Mouse (Mus musculus) heart, embryonic 13.5 days (tissue): ENCODE measurements around the gene Tmc7. TPM values are rescaled to one million over a fixed set of nuclear protein-coding genes. Genes with fewer than 3 reads are reported as not detected.

Source experiments
- ATAC-seq: fragments of 200-750 bp; cut with Nextera tagmentation; 2 replicates; pipeline ENCODE4 v1.8.0; 2017; ENCODE audit warnings: moderate TSS enrichment; ENCODE audit not compliant: insufficient number of reproducible peaks, low FRiP score, low TSS enrichment; ENCODE audit errors: extremely low read depth
- H3K27ac ChIP-seq: fragments of 300-500 bp; sonication (generic); replicated peaks from 2 replicates; pipeline ENCODE4 v1.5.1; 2015; ENCODE audit warnings: moderate library complexity, mild to moderate bottlenecking, inconsistent platforms
- H3K27me3 ChIP-seq: fragments of 300-500 bp; sonication (generic); replicated peaks from 2 replicates; pipeline ENCODE4 v1.6.1; 2015; ENCODE audit warnings: mild to moderate bottlenecking, inconsistent platforms
- H3K36me3 ChIP-seq: fragments of 300-500 bp; sonication (generic); 2 replicates; pipeline ENCODE4 v1.6.1; 2015; ENCODE audit warnings: mild to moderate bottlenecking, inconsistent platforms
- H3K4me1 ChIP-seq: fragments of 300-500 bp; sonication (generic); 2 replicates; pipeline ENCODE4 v1.6.1; 2015; ENCODE audit warnings: inconsistent platforms
- H3K4me2 ChIP-seq: fragments of 300-500 bp; sonication (generic); 2 replicates; pipeline ENCODE4 v1.6.1; 2015; ENCODE audit warnings: inconsistent platforms, mild to moderate bottlenecking, moderate library complexity
- H3K4me3 ChIP-seq: fragments of 300-500 bp; sonication (generic); 2 replicates; pipeline ENCODE4 v1.5.1; 2015; ENCODE audit warnings: moderate library complexity, mild to moderate bottlenecking, inconsistent platforms
- H3K9ac ChIP-seq: fragments of 300-500 bp; sonication (generic); 2 replicates; pipeline ENCODE4 v1.6.1; 2015; ENCODE audit warnings: inconsistent platforms, mild to moderate bottlenecking, moderate library complexity
- H3K9me3 ChIP-seq: fragments of 300-500 bp; sonication (generic); 2 replicates; pipeline ENCODE4 v1.6.1; 2016; ENCODE audit warnings: inconsistent platforms
- WGBS: fragments of 180-500 bp; shearing (Covaris S2); methylation state at CpG from one replicate; pipeline ENCODE4 v1.1.7; 2015; ENCODE audit warnings: mixed read lengths; 5-methylcytosine and 5-hydroxymethylcytosine counted together
- polyA plus RNA-seq: library from polyadenylated mRNA; unstranded; fragments of >200 nt; fragmentation: Nextera tagmentation; extraction: Ambion mirVana; gene quantifications from 2 replicates; pipeline ENCODE4 v1.2.1, GENCODE M21; 2015

Gene Tmc7
- polyA plus RNA-seq: 1.2 and 1.3 TPM in 2 replicates

GRCm38 (mm10) chr7:118584257-118584907 is at the start of gene Tmc7:
Gene Tmc7, minus strand, starts transcription at chr7:118584736.
- whole genome bisulfite sequencing: under 1% methylated on average over 49 of the region's 51 CpGs
- H3K36me3 ChIP-seq: peaks cover 5% of the 10 kb centered on the region; the same call in 1 of the 2 replicates
- H3K9ac ChIP-seq: peak within 1 kb of the TSS; percentile 80
- peak; percentile 55; the same call in 1 of the 2 replicates for ATAC-seq
- peak within 1 kb of the TSS; percentile 88 for H3K4me2 ChIP-seq
- no peak within 1 kb of the TSS for H3K27ac ChIP-seq
- peaks cover 23% of the 10 kb centered on the region for H3K27me3 ChIP-seq
- H3K9me3 ChIP-seq: peaks cover 6% of the 10 kb centered on the region; the same call in 1 of the 2 replicates
- peaks cover 11% of the 10 kb centered on the region for H3K4me1 ChIP-seq
- peak within 1 kb of the TSS; percentile 64 for H3K4me3 ChIP-seq

DNA sequence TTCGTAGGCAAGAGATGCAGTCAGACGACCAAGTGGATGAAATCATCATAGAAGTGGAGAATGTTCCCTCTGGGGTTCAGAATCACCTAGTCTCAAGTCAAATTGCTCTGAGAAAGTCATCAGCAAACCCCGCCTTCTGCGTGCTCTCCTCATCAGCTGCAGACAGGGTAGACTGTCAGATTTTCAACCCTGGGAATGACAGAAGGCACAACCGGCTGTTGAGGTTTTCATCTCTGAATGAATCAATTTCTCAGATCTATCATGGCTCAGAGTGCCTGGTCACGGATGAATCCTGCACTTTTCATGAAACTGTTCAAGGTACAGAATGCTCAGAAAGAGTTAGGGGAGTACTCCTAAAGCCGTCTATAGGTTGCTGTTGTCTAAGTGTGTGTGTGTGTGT is 49.4 kb upstream of the Tmc7 start:
- WGBS: 74% methylated on average over 7 of the region's 7 CpGs
- no peaks in the 10 kb centered on the region for H3K9me3 ChIP-seq
- no peak overlapping the region for H3K4me2 ChIP-seq
- H3K36me3 ChIP-seq: no peaks in the 10 kb centered on the region
- H3K27me3 ChIP-seq: no peaks in the 10 kb centered on the region
- no peak overlapping the region for H3K9ac ChIP-seq
- ATAC-seq: no peak
- H3K4me3 ChIP-seq: no peak overlapping the region
- H3K27ac ChIP-seq: no peak overlapping the region
- no peaks in the 10 kb centered on the region for H3K4me1 ChIP-seq

DNA sequence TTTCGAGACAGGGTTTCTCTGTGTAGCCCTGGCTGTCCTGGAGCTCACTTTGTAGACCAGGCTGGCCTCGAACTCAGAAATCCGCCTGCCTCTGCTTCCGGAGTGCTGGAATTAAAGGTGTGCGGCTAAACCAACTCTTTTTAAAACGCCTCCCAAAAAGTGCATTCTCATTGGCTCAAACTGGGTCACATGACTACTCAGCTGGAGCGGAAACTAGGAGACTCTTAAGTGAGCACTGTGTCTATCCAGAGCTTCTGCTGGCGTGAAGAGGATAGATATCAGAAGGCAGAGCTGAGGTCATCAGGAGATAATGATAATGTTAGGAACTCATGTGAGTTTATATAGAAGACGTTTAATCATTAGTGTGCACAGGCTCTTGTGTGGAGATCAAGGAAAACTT is 48.6 kb upstream of the Tmc7 start:
- H3K9ac ChIP-seq: no peak overlapping the region
- H3K36me3 ChIP-seq: no peaks in the 10 kb centered on the region
- no peak overlapping the region for H3K4me3 ChIP-seq
- H3K9me3 ChIP-seq: no peaks in the 10 kb centered on the region
- 67% methylated on average over 9 of the region's 9 CpGs for WGBS
- no peak for ATAC-seq
- no peak overlapping the region for H3K4me2 ChIP-seq
- H3K27me3 ChIP-seq: 0 out of 2 replicates have a peak, but pooled peaks cover 5% of the 10 kb centered on the region
- no peak overlapping the region for H3K27ac ChIP-seq
- no peaks in the 10 kb centered on the region for H3K4me1 ChIP-seq

- Histone ChIP-seq H3K4me2 (no peak overlapping the region), H3K36me3 (no peaks in the 10 kb centered on the region), H3K4me1 (no peaks in the 10 kb centered on the region), H3K9ac (no peak overlapping the region), H3K27ac (no peak overlapping the region), H3K27me3 (peaks cover 43% of the 10 kb centered on the region), H3K4me3 (no peak overlapping the region), H3K9me3 (no peaks in the 10 kb centered on the region)
- ATAC-seq: no peak
- WGBS: 70% methylated on average over 13 of the region's 13 CpGs
Measured at GRCm38 (mm10) chr7:118627550-118628298, 43.2 kb upstream of the Tmc7 start.

- no peak overlapping the region for H3K4me3 ChIP-seq
- H3K9ac ChIP-seq: no peak overlapping the region
- peaks cover 24% of the 10 kb centered on the region for H3K27me3 ChIP-seq
- H3K4me2 ChIP-seq: no peak overlapping the region
- H3K4me1 ChIP-seq: no peaks in the 10 kb centered on the region
- ATAC-seq: no peak
- no peaks in the 10 kb centered on the region for H3K36me3 ChIP-seq
- no peak overlapping the region for H3K27ac ChIP-seq
- WGBS: 75% methylated on average over 6 of the region's 6 CpGs
- no peaks in the 10 kb centered on the region for H3K9me3 ChIP-seq
Measured at GRCm38 (mm10) chr7:118621094-118621493, 36.6 kb upstream of the Tmc7 start.

DNA sequence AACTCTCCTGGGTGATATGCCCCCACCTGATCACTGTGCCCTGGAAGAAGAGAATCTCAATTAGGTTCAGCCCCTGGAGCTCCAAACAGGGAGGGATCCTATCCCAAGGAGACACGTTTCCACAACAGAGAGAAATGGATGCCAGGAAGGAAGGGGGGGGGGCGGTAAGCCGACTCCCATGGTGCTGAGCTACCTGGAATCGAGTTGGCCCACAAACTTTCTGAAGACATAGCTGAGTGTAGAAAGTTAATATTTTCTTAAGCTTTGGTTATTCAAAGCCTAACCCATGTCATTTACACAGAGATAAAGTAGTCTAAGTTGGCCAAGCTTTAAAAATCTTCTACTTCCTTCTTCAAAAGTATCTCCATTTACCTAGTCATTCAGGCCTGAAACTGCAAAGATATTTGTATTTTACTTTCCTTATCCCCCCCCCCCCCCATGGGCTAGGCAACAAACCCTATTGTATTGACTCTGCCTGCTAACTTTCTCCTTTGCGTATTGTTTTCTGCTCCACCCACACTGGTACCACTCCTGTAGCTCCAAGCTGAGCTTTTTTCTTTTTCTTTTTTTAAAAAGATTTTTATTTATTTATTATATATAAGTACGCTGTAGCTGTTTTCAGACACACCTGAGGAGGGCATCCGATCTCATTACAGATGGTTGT is 35.8 kb upstream of the Tmc7 start:
- Histone ChIP-seq H3K27ac (no peak overlapping the region), H3K4me3 (no peak overlapping the region), H3K9me3 (no peaks in the 10 kb centered on the region), H3K9ac (no peak overlapping the region), H3K4me1 (no peaks in the 10 kb centered on the region), H3K27me3 (peaks cover 19% of the 10 kb centered on the region; the same call in 1 of the 2 replicates), H3K36me3 (no peaks in the 10 kb centered on the region), H3K4me2 (no peak overlapping the region)
- 79% methylated on average over 7 of the region's 7 CpGs for whole genome bisulfite sequencing
- no peak for ATAC-seq

DNA sequence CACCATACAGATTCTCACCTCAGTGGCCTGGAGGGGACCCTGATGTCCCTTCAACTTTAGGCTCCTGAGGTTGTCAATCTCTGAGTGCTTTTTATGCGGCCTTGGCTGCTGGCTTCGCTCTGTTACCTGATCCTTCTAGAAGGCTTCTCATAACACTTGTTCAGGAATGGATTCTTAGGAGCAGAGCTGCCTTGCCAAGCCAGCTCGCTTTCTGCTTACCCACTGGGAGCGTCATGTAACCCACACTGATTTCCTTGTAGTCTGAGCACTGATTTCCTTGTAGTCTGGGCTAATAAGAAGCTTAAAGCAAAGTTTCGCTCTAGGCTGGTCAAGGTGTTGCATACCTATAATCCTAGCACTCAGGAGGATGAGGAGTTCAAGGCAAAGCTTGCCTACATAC is 33.6 kb upstream of the Tmc7 start:
- H3K9ac ChIP-seq: no peak overlapping the region
- ATAC-seq: no peak
- H3K27ac ChIP-seq: no peak overlapping the region
- no peaks in the 10 kb centered on the region for H3K4me1 ChIP-seq
- H3K9me3 ChIP-seq: no peaks in the 10 kb centered on the region
- H3K27me3 ChIP-seq: peaks cover 14% of the 10 kb centered on the region
- no peak overlapping the region for H3K4me3 ChIP-seq
- 74% methylated on average over 5 of the region's 5 CpGs for WGBS
- H3K4me2 ChIP-seq: no peak overlapping the region
- no peaks in the 10 kb centered on the region for H3K36me3 ChIP-seq

DNA sequence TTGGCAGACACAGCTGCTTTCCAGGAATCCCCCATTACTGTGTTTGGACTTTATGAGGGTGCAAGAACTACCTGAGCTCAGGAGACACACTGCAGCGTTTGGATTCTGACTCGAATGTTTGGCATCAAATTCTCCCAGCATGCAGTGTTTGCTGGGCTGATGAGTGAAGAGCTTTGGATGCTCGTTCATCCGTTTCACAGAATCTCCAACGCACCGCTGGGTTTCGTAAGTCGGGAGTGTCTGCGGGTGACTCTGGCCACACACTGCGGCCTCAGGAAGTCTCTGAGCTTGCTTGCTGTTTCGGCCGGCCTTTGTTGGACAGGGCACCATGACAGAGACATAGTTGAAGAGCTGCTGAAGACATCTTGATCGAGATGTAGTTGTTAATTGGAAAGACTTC is 29.5 kb upstream of the Tmc7 start:
- Histone ChIP-seq H3K4me2 (no peak overlapping the region), H3K4me1 (no peaks in the 10 kb centered on the region), H3K36me3 (no peaks in the 10 kb centered on the region), H3K9ac (no peak overlapping the region), H3K27ac (no peak overlapping the region), H3K4me3 (no peak overlapping the region), H3K27me3 (peaks cover 29% of the 10 kb centered on the region), H3K9me3 (no peaks in the 10 kb centered on the region)
- 66% methylated on average over 13 of the region's 13 CpGs for WGBS
- no peak for ATAC-seq

GRCm38 (mm10) chr7:118611933-118612332 is 27.4 kb upstream of the Tmc7 start:
- H3K4me1 ChIP-seq: no peaks in the 10 kb centered on the region
- H3K27me3 ChIP-seq: peaks cover 29% of the 10 kb centered on the region
- H3K9me3 ChIP-seq: no peaks in the 10 kb centered on the region
- no peak for ATAC-seq
- no peak overlapping the region for H3K4me2 ChIP-seq
- no peak overlapping the region for H3K27ac ChIP-seq
- H3K9ac ChIP-seq: no peak overlapping the region
- no peak overlapping the region for H3K4me3 ChIP-seq
- WGBS: 70% methylated on average over 8 of the region's 8 CpGs
- H3K36me3 ChIP-seq: no peaks in the 10 kb centered on the region

GRCm38 (mm10) chr7:118611185-118611749 is 26.7 kb upstream of the Tmc7 start:
- Histone ChIP-seq H3K9me3 (0 out of 2 replicates have a peak, but pooled peaks cover 4% of the 10 kb centered on the region), H3K4me1 (no peaks in the 10 kb centered on the region), H3K27ac (no peak overlapping the region), H3K27me3 (peaks cover 29% of the 10 kb centered on the region), H3K4me3 (no peak overlapping the region), H3K9ac (no peak overlapping the region), H3K4me2 (no peak overlapping the region), H3K36me3 (no peaks in the 10 kb centered on the region)
- no peak for ATAC-seq
- 80% methylated on average over 4 of the region's 4 CpGs for WGBS

DNA sequence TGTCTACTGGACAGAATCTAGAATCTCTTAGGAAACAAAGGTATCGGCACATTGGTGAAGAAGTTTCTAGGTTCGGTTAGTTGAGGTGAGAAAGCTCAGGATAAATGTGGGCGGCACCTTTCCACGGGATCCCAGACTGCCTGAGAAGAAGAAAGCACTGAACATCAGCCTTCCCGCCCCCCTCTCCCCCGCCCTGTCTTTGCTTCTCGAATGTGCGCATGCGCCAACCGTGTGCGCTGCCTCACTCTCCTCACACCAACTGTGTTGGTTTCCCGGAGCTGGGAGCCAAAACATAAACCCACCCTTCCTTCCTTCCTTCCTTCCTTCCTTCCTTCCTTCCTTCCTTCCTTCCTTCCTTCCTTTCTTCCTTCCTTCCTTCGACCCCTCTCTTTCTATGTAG is 26.2 kb upstream of the Tmc7 start:
- Histone ChIP-seq H3K9ac (no peak overlapping the region), H3K36me3 (no peaks in the 10 kb centered on the region), H3K4me3 (no peak overlapping the region), H3K4me2 (no peak overlapping the region), H3K27me3 (peaks cover 29% of the 10 kb centered on the region), H3K27ac (no peak overlapping the region), H3K9me3 (0 out of 2 replicates have a peak, but pooled peaks cover 5% of the 10 kb centered on the region), H3K4me1 (no peaks in the 10 kb centered on the region)
- WGBS: 80% methylated on average over 13 of the region's 13 CpGs
- ATAC-seq: no peak
